Mouse (Mus musculus) A20 (cell line): ENCODE results near the gene Jmjd6.

Source experiments
- DNase-seq: peaks from one replicate; pipeline ENCODE4 v3.0.0-alpha.2; 2011; ENCODE audit warnings: low read depth, low spot score

Jmjd6 gene

DNA sequence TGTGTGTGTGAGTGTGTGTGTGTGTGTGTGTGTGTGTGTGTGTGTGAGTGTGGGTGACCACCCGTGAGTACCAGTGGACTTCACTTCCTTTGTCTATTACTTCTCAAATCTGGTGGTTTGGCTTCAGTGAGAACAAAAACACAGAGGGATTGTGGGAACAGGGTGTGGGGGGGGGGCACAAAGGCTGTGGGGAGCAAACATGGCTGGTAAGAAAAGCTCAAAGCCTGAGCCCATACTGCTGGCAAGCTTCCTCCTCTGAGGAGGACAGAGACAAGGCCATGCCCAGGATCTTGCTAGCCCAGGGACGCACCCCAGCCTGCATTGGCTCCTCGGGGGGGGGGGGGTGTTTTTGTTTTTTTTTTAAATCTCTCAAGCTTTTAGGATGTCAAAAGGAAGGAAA is 35.7 kb downstream of the Jmjd6 start:
- DNase-seq, result no peak

DNA sequence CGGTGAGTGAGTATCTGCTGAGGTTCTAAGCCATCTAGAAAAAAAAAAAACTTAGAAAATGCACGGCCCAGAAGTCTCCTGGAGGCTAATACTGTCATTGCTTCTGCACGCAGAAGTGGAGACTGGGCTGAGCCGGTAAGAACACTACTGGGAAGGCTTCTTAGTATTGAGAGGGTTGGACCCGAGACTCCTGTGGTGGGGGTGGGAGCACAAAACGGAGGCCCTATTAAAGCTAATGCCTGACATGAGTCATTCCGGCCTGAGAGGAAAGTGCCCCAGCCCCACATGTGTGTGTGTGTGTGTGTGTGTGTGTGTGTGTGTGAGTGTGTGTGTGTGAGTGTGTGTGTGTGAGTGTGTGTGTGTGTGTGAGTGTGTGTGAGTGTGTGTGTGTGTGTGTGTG is 36.1 kb downstream of the Jmjd6 start:
- DNase-seq, result no peak

- DNase-seq, result no peak
Measured at GRCm38 (mm10) chr11:116806136-116807071, 36.8 kb downstream of the Jmjd6 start.

GRCm38 (mm10) chr11:116802709-116803108 is 40.5 kb downstream of the Jmjd6 start:
- no peak for DNase-seq

DNA sequence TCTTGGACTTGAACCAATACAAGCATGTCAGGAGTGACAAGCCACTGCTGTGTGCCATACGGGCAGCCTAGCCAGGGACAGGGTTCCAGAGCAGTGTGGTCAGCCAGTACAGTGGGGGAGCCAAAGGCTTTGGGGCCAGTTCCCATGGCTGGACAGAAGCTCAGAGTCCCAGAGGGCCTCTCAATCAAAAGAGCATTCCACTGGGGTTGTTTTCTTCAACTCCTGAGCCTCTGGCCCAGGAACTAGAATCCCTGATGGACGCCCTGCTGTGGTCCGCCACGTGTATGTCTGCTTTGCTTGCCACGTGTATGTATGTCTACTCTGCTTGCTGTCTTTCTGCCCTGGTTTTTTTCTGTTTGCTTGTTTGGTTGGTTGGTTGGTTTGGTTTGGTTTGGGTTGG is 42.1 kb downstream of the Jmjd6 start:
- no peak for DNase-seq

DNA sequence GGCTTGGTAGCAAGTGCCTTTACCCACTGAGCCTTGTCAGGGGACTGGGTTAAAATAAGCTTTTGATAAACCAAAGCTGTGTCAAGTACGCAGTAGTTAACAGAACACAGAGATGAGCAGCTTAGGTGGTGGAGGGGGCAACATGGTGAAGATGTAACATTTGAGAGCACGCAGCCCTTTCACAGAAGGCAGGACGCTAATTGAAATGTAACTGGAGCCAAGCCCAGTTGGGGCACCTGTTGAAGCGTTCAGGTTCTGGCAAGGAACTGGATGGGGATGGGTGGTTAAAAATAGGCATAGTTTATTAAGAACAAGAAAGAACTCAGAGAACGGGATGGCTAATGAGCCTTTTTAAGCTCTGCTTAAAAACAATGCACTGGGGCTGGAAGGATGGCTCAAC is 43.9 kb downstream of the Jmjd6 start:
- DNase-seq, result no peak
